Mouse (Mus musculus) forelimb bud, embryonic 11.5 days (tissue): ENCODE data around the gene Prkrip1.
"Not testable (repeated sequence)": the region's sequence is repeated elsewhere in the genome, so short reads cannot be mapped to it uniquely, and the experiment has no call there.

Source experiments
- DNase-seq: peaks from one replicate; pipeline ENCODE4 v3.0.0-alpha.2; 2012; ENCODE audit warnings: low read depth, low spot score

Prkrip1 gene

GRCm38 (mm10) chr5:136211341-136212102 is 12.8 kb upstream of the Prkrip1 start:
- not testable (repeated sequence) for DNase-seq

- no peak for DNase-seq
Measured at GRCm38 (mm10) chr5:136210549-136210948, 11.8 kb upstream of the Prkrip1 start.

GRCm38 (mm10) chr5:136201832-136202231 is 3.1 kb upstream of the Prkrip1 start:
- DNase-seq, result peak; percentile 82

GRCm38 (mm10) chr5:136199526-136199925 is 763 bp upstream of the Prkrip1 start:
- DNase-seq, result no peak

- DNase-seq, result no peak
Measured at GRCm38 (mm10) chr5:136191870-136192269, 6.9 kb downstream of the Prkrip1 start.

- no peak for DNase-seq
Measured at GRCm38 (mm10) chr5:136186723-136187122, 12.0 kb downstream of the Prkrip1 start.

GRCm38 (mm10) chr5:136183766-136184165 is 15.0 kb downstream of the Prkrip1 start:
- no peak for DNase-seq

- DNase-seq, result no peak
Measured at GRCm38 (mm10) chr5:136182830-136183229, 15.9 kb downstream of the Prkrip1 start.

GRCm38 (mm10) chr5:136182049-136182448 is 16.7 kb downstream of the Prkrip1 start:
- DNase-seq, result no peak

- DNase-seq, result no peak
Measured at GRCm38 (mm10) chr5:136181197-136181596, 17.6 kb downstream of the Prkrip1 start.

- no peak for DNase-seq
Measured at GRCm38 (mm10) chr5:136179594-136179993, 19.2 kb downstream of the Prkrip1 start.

GRCm38 (mm10) chr5:136173606-136174463 is 24.9 kb downstream of the Prkrip1 start:
- no peak for DNase-seq

GRCm38 (mm10) chr5:136172939-136173338 is 25.8 kb downstream of the Prkrip1 start:
- DNase-seq, result no peak

GRCm38 (mm10) chr5:136171363-136172341 is 27.1 kb downstream of the Prkrip1 start:
- no peak for DNase-seq

- DNase-seq, result peak; percentile 70
Measured at GRCm38 (mm10) chr5:136170512-136171362, 28.0 kb downstream of the Prkrip1 start, which contains the start of gene Orai2. Gene Orai2 (minus strand): TSS chr5:136170713.

- peak; percentile 14 for DNase-seq
Measured at GRCm38 (mm10) chr5:136169626-136170511, 28.9 kb downstream of the Prkrip1 start.

- no peak for DNase-seq
Measured at GRCm38 (mm10) chr5:136168071-136168470, 30.7 kb downstream of the Prkrip1 start.

GRCm38 (mm10) chr5:136167296-136167695 is 31.5 kb downstream of the Prkrip1 start:
- no peak for DNase-seq

- no peak for DNase-seq
Measured at GRCm38 (mm10) chr5:136165246-136165645, 33.5 kb downstream of the Prkrip1 start.
